Mouse (Mus musculus) heart, postnatal 0 days (tissue): ENCODE data around the gene Trappc10.

Experiments used
- CTCF ChIP-seq: IDR thresholded peaks from 2 replicates; pipeline ENCODE4 v1.5.1; 2016; ENCODE audit warnings: antibody characterized with exemption, control low read depth, low read depth
- EP300 ChIP-seq: IDR thresholded peaks from 2 replicates; pipeline ENCODE4 v1.6.1; 2016; ENCODE audit warnings: antibody characterized with exemption, low read depth

- TF ChIP-seq CTCF: no peak
- no peak for TF ChIP-seq EP300
Observed at GRCm38 (mm10) chr10:78140251-78140600, 104.2 kb downstream of the Trappc10 start.
